Mouse (Mus musculus): ENCODE results near the gene F11. TPM values are rescaled to one million over a fixed set of nuclear protein-coding genes. Genes with fewer than 3 reads are reported as not detected.

Gene F11
- polyA plus RNA-seq, 1 experiment from 2014 or later, result not detected

DNA sequence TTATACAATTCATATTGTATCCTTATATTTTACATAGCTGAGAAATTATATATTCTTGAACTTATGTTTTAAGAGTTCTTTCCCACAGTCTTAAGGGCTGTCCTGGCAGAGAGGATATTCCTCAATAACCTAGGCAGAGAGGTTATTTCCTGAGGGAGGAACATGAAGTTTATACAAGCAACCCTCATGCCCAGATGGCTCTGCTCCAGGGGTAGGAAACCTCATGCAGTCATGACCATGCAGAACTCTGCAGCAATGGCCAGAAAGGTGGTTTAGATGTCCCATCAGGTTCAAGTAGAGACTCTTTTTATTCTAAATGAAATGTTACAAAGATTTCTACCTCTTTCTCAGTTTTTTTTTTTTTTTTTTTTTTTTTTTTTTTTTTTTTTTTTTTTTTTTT is 7.2 kb upstream of the F11 start:
- H3K4me3 ChIP-seq (replicated peaks), result no peak overlapping the region
- H3K27me3 ChIP-seq, result no peaks in the 10 kb centered on the region
- no peaks in the 10 kb centered on the region for H3K36me3 ChIP-seq
- no peak overlapping the region for H3K27ac ChIP-seq (replicated peaks)
- no peak overlapping the region for H3K9ac ChIP-seq
- H3K4me1 ChIP-seq, result no peaks in the 10 kb centered on the region
- no peak overlapping the region for H3K4me2 ChIP-seq (replicated peaks)
- ATAC-seq (ENCODE audit: insufficient number of reproducible peaks, low FRiP score, low TSS enrichment, low read depth), result no peak
- H3K9me3 ChIP-seq (replicated peaks), result no peaks in the 10 kb centered on the region

DNA sequence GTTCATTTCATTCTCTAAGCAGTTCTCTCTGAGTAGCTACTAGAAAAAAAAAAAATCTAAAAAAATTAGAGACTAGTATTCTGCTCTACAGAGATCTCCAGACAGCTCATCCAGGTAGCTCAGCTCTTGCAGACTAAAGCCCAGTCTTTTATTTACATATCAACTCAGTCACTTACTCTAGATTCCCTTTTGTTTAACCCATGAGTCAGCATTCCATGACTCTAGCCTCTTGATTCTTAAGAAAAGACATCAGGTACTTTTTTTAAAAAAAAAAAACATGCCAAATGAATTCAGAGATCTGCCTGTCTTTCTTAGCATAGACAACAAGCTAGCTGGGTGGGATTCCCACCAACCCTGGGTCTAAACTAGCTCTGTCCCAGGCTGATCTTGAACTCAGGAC is 6.7 kb upstream of the F11 start:
- H3K9me3 ChIP-seq (replicated peaks), result no peaks in the 10 kb centered on the region
- H3K4me3 ChIP-seq (replicated peaks), result no peak overlapping the region
- no peak overlapping the region for H3K4me2 ChIP-seq (replicated peaks)
- H3K4me1 ChIP-seq, result no peaks in the 10 kb centered on the region
- no peaks in the 10 kb centered on the region for H3K27me3 ChIP-seq
- H3K9ac ChIP-seq, result no peak overlapping the region
- H3K36me3 ChIP-seq, result no peaks in the 10 kb centered on the region
- H3K27ac ChIP-seq (replicated peaks), result no peak overlapping the region
- no peak for ATAC-seq (ENCODE audit: insufficient number of reproducible peaks, low FRiP score, low TSS enrichment, low read depth)

DNA sequence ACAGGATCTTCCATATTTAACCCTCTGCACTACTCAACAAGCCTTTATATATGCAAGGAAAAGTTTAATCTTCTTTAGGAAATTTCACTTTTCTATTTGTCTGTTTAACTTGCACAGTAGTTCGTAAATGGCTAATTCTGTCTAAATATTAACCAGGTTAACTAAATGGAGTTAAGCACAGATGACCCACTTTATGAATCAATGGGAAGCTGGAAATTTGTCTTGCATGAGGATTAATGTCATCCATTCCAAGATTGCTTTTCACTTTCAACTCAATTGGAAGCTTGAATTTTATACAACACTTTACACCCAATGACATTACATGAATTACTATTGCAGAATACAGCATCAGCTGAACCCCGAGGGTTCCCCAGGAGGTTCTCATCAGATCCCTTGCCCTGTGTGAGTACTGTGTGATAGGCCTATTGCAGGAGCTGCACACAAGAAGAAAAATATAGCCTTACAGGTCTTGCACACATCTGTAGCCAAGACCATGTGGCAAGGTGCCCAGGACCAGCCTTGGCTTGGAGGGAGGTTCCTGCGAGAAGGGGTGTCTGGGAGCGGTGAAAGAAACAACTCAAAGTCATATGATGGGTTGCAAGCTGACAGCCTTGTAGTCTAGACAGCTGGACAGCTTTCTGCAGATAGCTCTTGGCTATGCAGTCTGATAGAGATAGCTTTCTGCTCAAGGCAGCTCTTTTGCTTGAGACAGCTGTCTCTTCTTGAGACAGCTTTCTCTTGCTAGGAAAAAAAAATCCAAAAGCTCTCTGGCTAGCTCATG is 6.0 kb upstream of the F11 start:
- no peaks in the 10 kb centered on the region for H3K9me3 ChIP-seq (replicated peaks)
- 70% methylated on average over 4 of the region's 4 CpGs for WGBS
- ATAC-seq (ENCODE audit: insufficient number of reproducible peaks, low FRiP score, low TSS enrichment, low read depth), result no peak
- no peak overlapping the region for H3K9ac ChIP-seq
- no peaks in the 10 kb centered on the region for H3K27me3 ChIP-seq
- H3K4me2 ChIP-seq (replicated peaks), result no peak overlapping the region
- H3K4me3 ChIP-seq (replicated peaks), result no peak overlapping the region
- no peaks in the 10 kb centered on the region for H3K36me3 ChIP-seq
- no peaks in the 10 kb centered on the region for H3K4me1 ChIP-seq
- no peak overlapping the region for H3K27ac ChIP-seq (replicated peaks)

DNA sequence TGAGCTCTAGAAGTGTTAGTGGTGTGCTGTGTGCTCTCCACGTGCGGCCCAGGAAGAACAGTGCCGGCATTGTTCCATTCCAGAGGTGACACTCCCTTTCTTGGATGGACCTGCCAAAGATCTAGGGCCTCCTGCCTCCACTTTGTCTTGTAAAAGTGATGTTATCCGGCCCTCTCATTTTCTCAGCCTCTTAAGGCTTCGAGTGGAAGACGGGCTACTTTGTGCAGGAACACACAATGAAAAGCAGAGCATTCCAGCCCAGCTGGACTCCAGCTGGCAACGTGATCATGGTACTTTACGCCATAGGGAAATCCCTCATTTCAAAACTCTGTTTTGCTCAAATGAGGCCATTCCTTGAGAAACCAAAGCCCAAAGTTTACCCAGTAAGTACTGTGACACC is 5.2 kb upstream of the F11 start:
- Histone ChIP-seq H3K9ac (no peak overlapping the region), H3K27me3 (no peaks in the 10 kb centered on the region), H3K4me3 (replicated peaks) (no peak overlapping the region), H3K27ac (replicated peaks) (no peak overlapping the region), H3K4me2 (replicated peaks) (no peak overlapping the region), H3K4me1 (no peaks in the 10 kb centered on the region), H3K36me3 (no peaks in the 10 kb centered on the region), H3K9me3 (replicated peaks) (no peaks in the 10 kb centered on the region)
- 43% methylated on average over 8 of the region's 8 CpGs for WGBS
- no peak for ATAC-seq (ENCODE audit: insufficient number of reproducible peaks, low FRiP score, low TSS enrichment, low read depth)

GRCm38 (mm10) chr8:45264918-45265317 is 3.1 kb upstream of the F11 start:
- no peak for ATAC-seq (ENCODE audit: insufficient number of reproducible peaks, low FRiP score, low TSS enrichment, low read depth)
- WGBS, result 84% methylated on average over 4 of the region's 4 CpGs
- no peak overlapping the region for H3K9ac ChIP-seq

DNA sequence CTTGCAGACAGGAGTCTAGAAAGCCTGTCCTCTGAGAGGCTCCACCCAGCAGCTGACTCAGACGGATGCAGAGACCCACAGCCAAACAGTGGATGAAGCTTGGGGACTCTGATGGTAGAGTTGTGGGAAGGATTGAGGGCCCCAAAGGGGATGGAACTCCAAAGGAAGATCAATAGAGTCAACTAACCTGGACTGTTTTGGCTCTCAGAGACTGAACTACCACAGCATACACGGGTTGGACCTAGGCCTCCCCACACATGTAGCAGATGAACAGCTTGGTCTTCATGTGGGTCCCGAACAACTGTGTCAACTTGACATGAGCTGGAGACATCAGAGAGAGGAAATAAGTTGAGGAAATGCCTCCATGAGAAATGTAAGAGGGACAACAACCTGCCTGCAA is 1.0 kb upstream of the F11 start:
- Histone ChIP-seq H3K27ac (replicated peaks) (no peak overlapping the region), H3K27me3 (no peaks in the 10 kb centered on the region), H3K4me2 (replicated peaks) (no peak overlapping the region), H3K4me3 (replicated peaks) (no peak overlapping the region), H3K4me1 (no peaks in the 10 kb centered on the region), H3K36me3 (no peaks in the 10 kb centered on the region), H3K9ac (no peak overlapping the region), H3K9me3 (replicated peaks) (no peaks in the 10 kb centered on the region)
- WGBS, result 90% methylated on average over 3 of the region's 3 CpGs
- no peak for ATAC-seq (ENCODE audit: insufficient number of reproducible peaks, low FRiP score, low TSS enrichment, low read depth)

More at GRCm38 (mm10) chr8:45264918-45265317, 3.1 kb upstream of the F11 start:
- Histone ChIP-seq H3K27ac (replicated peaks) (no peak overlapping the region), H3K4me1 (no peaks in the 10 kb centered on the region), H3K4me2 (replicated peaks) (no peak overlapping the region), H3K9me3 (replicated peaks) (no peaks in the 10 kb centered on the region), H3K36me3 (no peaks in the 10 kb centered on the region), H3K4me3 (replicated peaks) (no peak overlapping the region), H3K27me3 (no peaks in the 10 kb centered on the region)

GRCm38 (mm10) chr8:45258421-45258820 is 3.4 kb downstream of the F11 start:
- WGBS, result 80% methylated on average over 8 of the region's 8 CpGs
- Histone ChIP-seq H3K4me1 (no peaks in the 10 kb centered on the region), H3K9ac (no peak overlapping the region), H3K9me3 (replicated peaks) (no peaks in the 10 kb centered on the region), H3K27me3 (no peaks in the 10 kb centered on the region), H3K4me3 (replicated peaks) (no peak overlapping the region), H3K36me3 (no peaks in the 10 kb centered on the region), H3K4me2 (replicated peaks) (no peak overlapping the region), H3K27ac (replicated peaks) (no peak overlapping the region)
- no peak for ATAC-seq (ENCODE audit: insufficient number of reproducible peaks, low FRiP score, low TSS enrichment, low read depth)

- WGBS, result 87% methylated on average over 12 of the region's 12 CpGs
- H3K36me3 ChIP-seq, result no peaks in the 10 kb centered on the region
Measured at GRCm38 (mm10) chr8:45255040-45255439, 6.8 kb downstream of the F11 start.

GRCm38 (mm10) chr8:45254194-45254842 is 7.5 kb downstream of the F11 start:
- 81% methylated on average over 8 of the region's 8 CpGs for WGBS
- H3K27me3 ChIP-seq, result no peaks in the 10 kb centered on the region

More at GRCm38 (mm10) chr8:45255040-45255439, 6.8 kb downstream of the F11 start:
- Histone ChIP-seq H3K27ac (replicated peaks) (no peak overlapping the region), H3K9me3 (replicated peaks) (no peaks in the 10 kb centered on the region), H3K4me2 (replicated peaks) (no peak overlapping the region), H3K9ac (no peak overlapping the region), H3K27me3 (no peaks in the 10 kb centered on the region), H3K4me1 (no peaks in the 10 kb centered on the region), H3K4me3 (replicated peaks) (no peak overlapping the region)
- ATAC-seq (ENCODE audit: insufficient number of reproducible peaks, low FRiP score, low TSS enrichment, low read depth), result no peak

GRCm38 (mm10) chr8:45253586-45253985 is 8.2 kb downstream of the F11 start:
- no peak overlapping the region for H3K4me2 ChIP-seq (replicated peaks)
- no peak overlapping the region for H3K27ac ChIP-seq (replicated peaks)
- no peak overlapping the region for H3K9ac ChIP-seq
- H3K27me3 ChIP-seq, result no peaks in the 10 kb centered on the region
- H3K9me3 ChIP-seq (replicated peaks), result no peaks in the 10 kb centered on the region
- H3K4me1 ChIP-seq, result no peaks in the 10 kb centered on the region
- 93% methylated on average over 1 of the region's 1 CpGs for WGBS
- no peak overlapping the region for H3K4me3 ChIP-seq (replicated peaks)
- H3K36me3 ChIP-seq, result no peaks in the 10 kb centered on the region
- ATAC-seq (ENCODE audit: insufficient number of reproducible peaks, low FRiP score, low TSS enrichment, low read depth), result no peak

More at GRCm38 (mm10) chr8:45254194-45254842, 7.5 kb downstream of the F11 start:
- Histone ChIP-seq H3K9me3 (replicated peaks) (no peaks in the 10 kb centered on the region), H3K4me1 (no peaks in the 10 kb centered on the region), H3K4me2 (replicated peaks) (no peak overlapping the region), H3K36me3 (no peaks in the 10 kb centered on the region), H3K4me3 (replicated peaks) (no peak overlapping the region), H3K27ac (replicated peaks) (no peak overlapping the region), H3K9ac (no peak overlapping the region)
- ATAC-seq (ENCODE audit: insufficient number of reproducible peaks, low FRiP score, low TSS enrichment, low read depth), result no peak

GRCm38 (mm10) chr8:45253111-45253510 is 8.7 kb downstream of the F11 start:
- no peaks in the 10 kb centered on the region for H3K4me1 ChIP-seq
- no peak overlapping the region for H3K4me2 ChIP-seq (replicated peaks)
- ATAC-seq (ENCODE audit: insufficient number of reproducible peaks, low FRiP score, low TSS enrichment, low read depth), result no peak
- no peaks in the 10 kb centered on the region for H3K27me3 ChIP-seq
- 59% methylated on average over 2 of the region's 2 CpGs for WGBS
- H3K9me3 ChIP-seq (replicated peaks), result no peaks in the 10 kb centered on the region
- H3K27ac ChIP-seq (replicated peaks), result no peak overlapping the region
- no peak overlapping the region for H3K9ac ChIP-seq
- H3K4me3 ChIP-seq (replicated peaks), result no peak overlapping the region
- H3K36me3 ChIP-seq, result no peaks in the 10 kb centered on the region

GRCm38 (mm10) chr8:45246307-45246706 is 15.5 kb downstream of the F11 start:
- Histone ChIP-seq H3K9ac (no peak overlapping the region), H3K27ac (replicated peaks) (no peak overlapping the region), H3K27me3 (no peaks in the 10 kb centered on the region), H3K4me1 (no peaks in the 10 kb centered on the region), H3K4me3 (replicated peaks) (no peak overlapping the region), H3K4me2 (replicated peaks) (no peak overlapping the region), H3K9me3 (replicated peaks) (no peaks in the 10 kb centered on the region), H3K36me3 (no peaks in the 10 kb centered on the region)
- no peak for ATAC-seq (ENCODE audit: insufficient number of reproducible peaks, low FRiP score, low TSS enrichment, low read depth)
- WGBS, result 55% methylated on average over 7 of the region's 7 CpGs
